Mouse (Mus musculus): ENCODE measurements at regions not wholly inside any gene's neighbourhood (a gene's known extent, or its start where the extent isn't known, plus 50 kb on each side); places are given as distances from the start of the nearest gene placed in this dataset.
"Not testable (repeated sequence)": the region's sequence is repeated elsewhere in the genome, so short reads cannot be mapped to it uniquely, and the experiment has no call there.

DNA sequence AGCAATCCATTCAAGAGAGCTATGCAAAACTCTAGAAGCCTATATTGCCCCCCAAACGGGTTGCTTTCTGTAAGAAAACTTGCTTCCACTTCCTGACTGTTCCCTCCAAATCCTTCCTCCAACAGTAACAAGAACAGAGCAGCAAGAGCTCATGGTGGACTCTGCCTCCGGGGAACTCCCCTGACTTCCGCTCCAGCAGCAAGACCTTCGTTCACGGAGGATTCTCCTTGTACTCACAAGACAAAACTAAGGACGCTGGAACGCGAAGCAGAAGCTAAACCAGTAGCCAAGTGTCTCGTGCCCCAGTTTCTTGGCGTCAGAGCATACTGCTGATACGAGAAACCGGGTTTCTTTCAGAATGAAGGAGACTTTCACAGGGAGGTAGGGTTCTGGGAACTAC is 50.7 kb downstream of the H2al2a start:
- H3K4me2 ChIP-seq, result no peak overlapping the region
- no peaks in the 10 kb centered on the region for H3K4me1 ChIP-seq
- no peaks in the 10 kb centered on the region for H3K27me3 ChIP-seq (replicated peaks)
- H3K9ac ChIP-seq, result no peak overlapping the region
- ATAC-seq (replicated peaks), result no peak
- H3K36me3 ChIP-seq (replicated peaks), result no peaks in the 10 kb centered on the region
- H3K27ac ChIP-seq, result no peak overlapping the region
- H3K9me3 ChIP-seq, result no peaks in the 10 kb centered on the region
- H3K4me3 ChIP-seq, result no peak overlapping the region
- 78% methylated on average over 12 of the region's 12 CpGs for WGBS

- no peak overlapping the region for H3K4me2 ChIP-seq
- no peak overlapping the region for H3K9ac ChIP-seq
- no peak overlapping the region for H3K27ac ChIP-seq
- no peak overlapping the region for H3K4me3 ChIP-seq
- H3K9me3 ChIP-seq, result no peaks in the 10 kb centered on the region
- H3K36me3 ChIP-seq (replicated peaks), result no peaks in the 10 kb centered on the region
- H3K27me3 ChIP-seq (replicated peaks), result no peaks in the 10 kb centered on the region
- 81% methylated on average over 7 of the region's 7 CpGs for WGBS
- H3K4me1 ChIP-seq, result no peaks in the 10 kb centered on the region
- ATAC-seq (replicated peaks), result no peak
Observed at GRCm38 (mm10) chr2:17945369-17945915, 51.3 kb downstream of the H2al2a start.

GRCm38 (mm10) chr2:17943506-17943905 is 53.3 kb downstream of the H2al2a start:
- Histone ChIP-seq H3K4me1 (no peaks in the 10 kb centered on the region), H3K9ac (no peak overlapping the region), H3K9me3 (no peaks in the 10 kb centered on the region), H3K4me2 (no peak overlapping the region), H3K4me3 (no peak overlapping the region), H3K27me3 (replicated peaks) (no peaks in the 10 kb centered on the region), H3K27ac (no peak overlapping the region), H3K36me3 (replicated peaks) (no peaks in the 10 kb centered on the region)
- ATAC-seq (replicated peaks), result no peak
- WGBS, result 91% methylated on average over 11 of the region's 11 CpGs

DNA sequence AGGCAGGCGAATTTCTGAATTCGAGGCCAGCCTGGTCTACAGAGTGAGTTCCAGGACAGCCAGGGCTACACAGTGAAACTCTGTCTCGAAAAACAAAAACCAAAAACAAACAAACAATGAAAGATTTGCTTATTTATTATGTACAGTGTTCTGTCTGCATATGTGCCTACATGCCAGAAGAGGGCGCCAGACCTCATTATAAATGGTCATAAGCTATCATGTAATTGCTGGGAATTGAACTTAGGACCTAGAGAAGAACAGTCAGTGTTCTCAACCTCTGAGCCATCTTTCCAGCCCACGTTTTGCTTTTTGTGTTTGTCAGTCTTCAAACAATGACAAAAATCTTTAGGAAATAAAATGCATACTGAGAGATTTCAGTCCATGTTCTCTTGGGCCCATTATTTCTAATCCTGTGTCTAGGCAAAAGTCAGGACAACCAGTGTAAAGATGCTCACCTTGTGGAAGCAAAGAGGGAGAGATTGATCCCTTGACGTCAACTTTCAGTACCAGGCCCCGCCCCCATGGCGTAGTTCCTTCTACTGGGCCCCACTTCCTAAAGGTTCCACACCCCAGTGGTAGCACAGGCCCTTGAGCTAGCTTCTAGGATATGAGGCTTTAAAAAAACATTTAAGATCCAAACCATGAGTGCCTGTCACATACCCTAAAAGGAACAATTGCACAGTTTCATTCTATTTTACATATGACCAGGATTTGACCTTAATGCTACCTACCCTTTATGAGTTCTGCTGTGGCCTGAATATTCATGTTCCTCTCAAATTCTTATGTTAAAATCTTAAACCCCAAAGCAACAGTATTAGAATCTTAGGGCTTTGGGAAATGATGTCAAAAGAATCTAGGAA is 54.0 kb downstream of the H2al2a start:
- Histone ChIP-seq H3K9me3 (no peaks in the 10 kb centered on the region), H3K27me3 (replicated peaks) (no peaks in the 10 kb centered on the region), H3K4me2 (no peak overlapping the region), H3K4me1 (no peaks in the 10 kb centered on the region), H3K9ac (no peak overlapping the region), H3K36me3 (replicated peaks) (no peaks in the 10 kb centered on the region), H3K27ac (no peak overlapping the region), H3K4me3 (no peak overlapping the region)
- 81% methylated on average over 8 of the region's 8 CpGs for whole genome bisulfite sequencing
- ATAC-seq (replicated peaks), result no peak

- Histone ChIP-seq H3K9me3 (no peaks in the 10 kb centered on the region), H3K36me3 (replicated peaks) (no peaks in the 10 kb centered on the region), H3K27me3 (replicated peaks) (no peaks in the 10 kb centered on the region), H3K4me1 (no peaks in the 10 kb centered on the region), H3K27ac (no peak overlapping the region), H3K4me3 (no peak overlapping the region), H3K4me2 (no peak overlapping the region), H3K9ac (no peak overlapping the region)
- no peak for ATAC-seq (replicated peaks)
- 96% methylated on average over 6 of the region's 6 CpGs for whole genome bisulfite sequencing
Observed at GRCm38 (mm10) chr2:17941921-17942320, 54.8 kb downstream of the H2al2a start.

GRCm38 (mm10) chr2:17939857-17940848 is 56.6 kb downstream of the H2al2a start:
- 68% methylated on average over 15 of the region's 16 CpGs for WGBS
- not testable (repeated sequence) for H3K9ac ChIP-seq; H3K27ac ChIP-seq; H3K27me3 ChIP-seq (replicated peaks); H3K4me3 ChIP-seq; H3K4me1 ChIP-seq; H3K36me3 ChIP-seq (replicated peaks); H3K9me3 ChIP-seq; H3K4me2 ChIP-seq
- ATAC-seq (replicated peaks), result peak; percentile 30; the same call in 1 of the 2 replicates

- Histone ChIP-seq H3K4me1 (no peaks in the 10 kb centered on the region), H3K36me3 (replicated peaks) (no peaks in the 10 kb centered on the region), H3K9ac (no peak overlapping the region), H3K27ac (no peak overlapping the region), H3K4me3 (no peak overlapping the region), H3K27me3 (replicated peaks) (no peaks in the 10 kb centered on the region), H3K9me3 (no peaks in the 10 kb centered on the region), H3K4me2 (no peak overlapping the region)
- 60% methylated on average over 4 of the region's 4 CpGs for WGBS
- no peak; the same call in 1 of the 2 replicates for ATAC-seq (replicated peaks)
Observed at GRCm38 (mm10) chr2:17939183-17939856, 57.4 kb downstream of the H2al2a start.

- H3K4me3 ChIP-seq, result no peak overlapping the region
- 81% methylated on average over 4 of the region's 4 CpGs for WGBS
Observed at GRCm38 (mm10) chr2:17936527-17937139, 60.1 kb downstream of the H2al2a start.

DNA sequence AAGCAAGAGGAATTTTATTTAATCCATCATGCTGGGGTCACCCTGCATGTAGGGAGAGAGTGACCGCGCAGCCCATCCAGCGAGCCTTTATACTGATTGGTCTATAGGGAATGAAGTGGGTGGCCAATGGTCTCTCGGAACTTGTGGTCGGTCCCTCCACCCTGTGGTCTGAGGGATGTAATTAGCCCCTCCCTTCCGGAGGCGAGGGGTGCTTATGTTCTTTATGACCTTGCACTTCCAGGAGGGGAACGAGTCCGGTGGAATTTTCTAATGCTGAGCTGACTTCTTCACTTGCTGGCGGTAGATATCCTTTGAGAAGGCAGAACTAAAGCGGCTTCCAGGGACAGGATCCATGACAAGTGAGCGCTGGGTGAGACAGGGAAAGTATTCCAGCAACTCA is 60.8 kb downstream of the H2al2a start:
- Histone ChIP-seq H3K9ac (no peak overlapping the region), H3K4me3 (no peak overlapping the region), H3K27me3 (replicated peaks) (no peaks in the 10 kb centered on the region), H3K4me1 (peaks cover 13% of the 10 kb centered on the region), H3K27ac (no peak overlapping the region), H3K9me3 (no peaks in the 10 kb centered on the region), H3K4me2 (no peak overlapping the region), H3K36me3 (replicated peaks) (no peaks in the 10 kb centered on the region)
- WGBS, result 92% methylated on average over 12 of the region's 12 CpGs
- no peak for ATAC-seq (replicated peaks)

More at GRCm38 (mm10) chr2:17936527-17937139, 60.1 kb downstream of the H2al2a start:
- Histone ChIP-seq H3K27me3 (replicated peaks) (no peaks in the 10 kb centered on the region), H3K9me3 (no peaks in the 10 kb centered on the region), H3K36me3 (replicated peaks) (no peaks in the 10 kb centered on the region), H3K27ac (no peak overlapping the region), H3K4me2 (no peak overlapping the region), H3K4me1 (peaks cover 13% of the 10 kb centered on the region), H3K9ac (no peak overlapping the region)
- ATAC-seq (replicated peaks), result no peak

DNA sequence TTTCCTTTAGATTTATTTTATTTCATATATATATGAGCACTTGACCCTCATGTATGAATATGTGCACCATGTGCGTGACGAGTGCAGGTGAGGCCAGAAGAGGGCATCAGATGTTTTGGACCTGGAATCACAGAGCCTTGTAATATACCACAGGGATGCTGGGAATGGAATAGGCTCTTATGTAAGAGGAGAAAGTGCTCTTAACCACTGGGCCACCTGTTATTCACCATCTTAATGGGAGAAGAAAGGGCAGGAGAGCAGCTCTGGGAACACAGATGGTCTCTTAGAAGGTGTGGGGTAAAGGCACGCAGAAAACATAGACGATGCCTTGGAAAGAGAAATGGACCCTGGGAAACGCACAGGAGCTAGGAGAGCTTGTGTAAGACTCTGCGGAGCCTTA is 61.3 kb downstream of the H2al2a start:
- H3K4me1 ChIP-seq, result peaks cover 13% of the 10 kb centered on the region
- no peak for ATAC-seq (replicated peaks)
- no peak overlapping the region for H3K9ac ChIP-seq
- no peak overlapping the region for H3K27ac ChIP-seq
- 97% methylated on average over 6 of the region's 6 CpGs for WGBS
- H3K4me3 ChIP-seq, result no peak overlapping the region
- H3K36me3 ChIP-seq (replicated peaks), result no peaks in the 10 kb centered on the region
- H3K27me3 ChIP-seq (replicated peaks), result no peaks in the 10 kb centered on the region
- H3K4me2 ChIP-seq, result no peak overlapping the region
- no peaks in the 10 kb centered on the region for H3K9me3 ChIP-seq

GRCm38 (mm10) chr2:17934610-17935009 is 62.1 kb downstream of the H2al2a start:
- ATAC-seq (replicated peaks), result no peak
- 96% methylated on average over 10 of the region's 10 CpGs for whole genome bisulfite sequencing
- H3K9ac ChIP-seq, result no peak overlapping the region

More at GRCm38 (mm10) chr2:17934610-17935009, 62.1 kb downstream of the H2al2a start:
- Histone ChIP-seq H3K27ac (no peak overlapping the region), H3K36me3 (replicated peaks) (no peaks in the 10 kb centered on the region), H3K27me3 (replicated peaks) (no peaks in the 10 kb centered on the region), H3K4me2 (no peak overlapping the region), H3K9me3 (no peaks in the 10 kb centered on the region), H3K4me1 (peaks cover 13% of the 10 kb centered on the region), H3K4me3 (no peak overlapping the region)

Measured in midbrain, embryonic 15.5 days (tissue).